Mouse (Mus musculus) CH12.LX (cell line): ENCODE measurements at regions not wholly inside any gene's neighbourhood (a gene's known extent, or its start where the extent isn't known, plus 50 kb on each side); places are given as distances from the start of the nearest gene placed in this dataset.

Experiments used
- CTCF ChIP-seq, 2 experiments: IDR thresholded peaks in 1 of 2; conservative IDR thresholded peaks in 1 of 2; 2 replicates each; pipeline ENCODE4 v1.5.1; 2011 to 2012; ENCODE audit warnings: low read depth in 2 of 2, low read length in 2 of 2, improper control_type of control experiment in 1 of 2, inconsistent platforms in 1 of 2, mild to moderate bottlenecking in 1 of 2, moderate library complexity in 1 of 2
- EP300 ChIP-seq: IDR thresholded peaks from 2 replicates; pipeline ENCODE4 v1.6.1; 2011; ENCODE audit warnings: low read length, improper control_type of control experiment
- HCFC1 ChIP-seq: IDR thresholded peaks from 2 replicates; pipeline ENCODE4 v1.6.1; 2012; ENCODE audit warnings: low read depth, mild to moderate bottlenecking, inconsistent platforms, low read length, improper control_type of control experiment
- MAZ ChIP-seq: IDR thresholded peaks from 2 replicates; pipeline ENCODE4 v1.6.1; 2012; ENCODE audit warnings: low read depth, mild to moderate bottlenecking, inconsistent platforms, low read length, improper control_type of control experiment, moderate library complexity
- POLR2AphosphoS2 ChIP-seq: IDR thresholded peaks from 2 replicates; pipeline ENCODE4 v1.6.1; 2011; ENCODE audit warnings: low read depth, low read length, improper control_type of control experiment

GRCm38 (mm10) chr14:102392351-102392750 is 590.1 kb downstream of the Kctd12 start:
- TF ChIP-seq MAZ (no peak), CTCF (conservative IDR thresholded peaks at IDR 0.05 in 1 of 2, IDR thresholded peaks at IDR 0.05 in 1 of 2; ENCODE audit: low read depth in 2 of 2, low read length in 2 of 2) (no peak), HCFC1 (no peak), POLR2AphosphoS2 (no peak), EP300 (no peak)
